Mouse (Mus musculus) megakaryocyte, adult 5-6 weeks (primary cell): ENCODE data around the gene Vrtn. TPM values are rescaled to one million over a fixed set of nuclear protein-coding genes. Genes with fewer than 3 reads are reported as not detected.

Experiments used
- ATAC-seq: 2 replicates; pipeline ENCODE4 v1.8.0; 2016; ENCODE audit warnings: mild to moderate bottlenecking, inconsistent platforms; ENCODE audit not compliant: poor library complexity, severe bottlenecking
- total RNA-seq, 2 experiments: library from RNA; stranded (forward) in 1 of 2; stranded (reverse) in 1 of 2; fragments of 153-499, 151-499 nt in 1 of 2; fragments of 221-1000, 200-1000 nt in 1 of 2; gene quantifications; 2 replicates each; pipeline versions ENCODE4 v1.2.3 to v1.2.4; 2015 to 2017

The Vrtn gene
- total RNA-seq (2015) (not detected in 2 replicates), total RNA-seq (2017) (not detected in 2 replicates)

DNA sequence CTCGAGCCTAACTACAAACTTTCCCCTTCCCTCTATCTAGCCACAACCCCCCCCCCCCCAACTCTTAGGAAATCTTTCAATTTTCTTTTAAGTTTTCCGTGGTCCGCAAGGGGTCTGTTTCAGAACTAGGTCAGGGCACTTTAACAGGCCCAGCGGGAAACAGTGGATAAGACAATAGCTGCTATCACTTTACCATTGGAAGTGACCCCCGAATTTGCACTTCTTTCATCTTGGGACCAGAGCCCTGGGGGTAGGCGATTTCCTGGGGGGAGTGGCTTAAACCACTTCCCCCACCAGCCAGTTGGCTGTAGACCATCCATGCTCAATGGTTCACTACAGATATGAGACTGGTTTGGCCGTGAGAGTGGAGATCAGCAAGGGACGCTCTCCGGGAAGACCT, at the start of gene Vrtn:
Gene Vrtn (plus strand): TSS at position 366 of the 400 bp plus-strand sequence.
- ATAC-seq, result no peak

DNA sequence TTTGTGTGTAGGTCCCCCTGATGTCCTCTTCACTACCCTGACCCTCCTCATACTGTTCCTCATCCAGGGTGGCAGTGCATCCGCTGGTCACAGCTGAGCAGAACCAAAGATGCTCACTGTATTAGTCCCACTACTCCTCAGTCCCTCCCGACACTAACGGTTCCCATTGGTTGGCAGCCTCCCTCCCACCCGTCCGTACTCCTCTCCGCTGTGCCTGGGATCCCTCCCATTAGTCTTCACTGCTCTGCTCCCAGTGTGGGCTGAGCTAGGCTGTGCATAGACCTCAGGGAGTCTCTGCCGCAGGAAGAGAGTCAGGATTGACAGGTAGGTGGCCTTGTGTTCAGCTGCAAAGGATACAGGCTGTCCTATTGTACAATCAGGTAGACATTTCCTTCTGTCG, 42.5 kb upstream of the Vrtn start:
- ATAC-seq, result no peak

DNA sequence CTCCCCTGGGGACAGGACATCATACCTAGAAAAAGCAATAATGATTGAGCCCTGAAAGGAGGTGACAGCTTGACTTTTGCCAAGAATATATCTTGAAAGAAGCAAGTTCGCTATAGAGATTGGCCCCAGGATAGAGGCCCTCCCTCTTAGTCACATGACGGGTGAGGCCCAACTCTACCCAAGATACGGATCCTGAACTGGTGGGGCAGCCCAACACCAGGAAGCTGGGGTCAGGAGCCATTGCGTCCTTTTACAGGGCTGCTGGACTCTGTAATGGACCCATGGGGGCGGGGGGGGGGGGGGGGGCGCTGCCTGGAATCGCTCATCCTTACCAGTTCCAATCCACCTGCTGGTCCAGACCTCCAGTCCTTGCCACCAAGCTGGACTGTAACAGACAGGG, 36.8 kb upstream of the Vrtn start:
- no peak for ATAC-seq

DNA sequence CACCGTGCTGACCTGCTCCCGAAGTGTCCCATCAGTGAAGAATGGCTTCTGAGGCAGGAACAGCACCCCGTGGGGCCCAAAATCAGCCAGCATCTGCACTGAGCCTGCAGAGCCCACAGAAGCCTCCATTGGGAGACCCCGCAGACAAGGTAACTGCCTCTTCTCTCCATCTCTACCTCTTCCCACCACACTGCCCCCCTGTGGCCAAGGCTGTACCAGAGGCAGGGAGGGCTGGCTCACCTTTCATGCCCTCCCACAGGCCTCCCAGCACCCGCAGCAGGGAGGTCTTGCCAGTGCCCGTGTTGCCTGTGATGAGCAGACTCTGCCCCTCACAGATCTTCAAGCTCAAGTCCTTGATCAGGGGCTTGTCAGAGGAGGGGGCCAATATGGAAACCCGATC, 35.0 kb upstream of the Vrtn start:
- ATAC-seq, result no peak

DNA sequence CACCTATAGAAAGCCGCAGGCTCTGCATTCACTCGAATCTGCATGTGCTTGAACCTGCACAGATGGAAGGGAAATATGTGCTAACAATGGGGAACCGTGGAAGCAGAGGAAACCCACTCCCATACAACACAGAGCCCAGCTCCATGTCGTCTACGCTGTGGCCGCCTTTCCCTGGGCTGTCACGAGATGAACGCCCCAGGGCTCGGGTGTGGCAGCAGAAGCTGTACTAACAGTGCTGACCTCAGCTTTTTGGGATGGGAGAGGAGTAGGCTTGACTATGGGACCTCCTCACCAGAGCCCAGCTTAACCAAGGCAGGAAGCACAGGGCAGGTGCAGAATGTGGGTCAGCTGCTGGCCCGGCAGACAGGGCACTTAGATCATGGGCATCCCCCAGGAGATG, 29.1 kb upstream of the Vrtn start:
- no peak for ATAC-seq

DNA sequence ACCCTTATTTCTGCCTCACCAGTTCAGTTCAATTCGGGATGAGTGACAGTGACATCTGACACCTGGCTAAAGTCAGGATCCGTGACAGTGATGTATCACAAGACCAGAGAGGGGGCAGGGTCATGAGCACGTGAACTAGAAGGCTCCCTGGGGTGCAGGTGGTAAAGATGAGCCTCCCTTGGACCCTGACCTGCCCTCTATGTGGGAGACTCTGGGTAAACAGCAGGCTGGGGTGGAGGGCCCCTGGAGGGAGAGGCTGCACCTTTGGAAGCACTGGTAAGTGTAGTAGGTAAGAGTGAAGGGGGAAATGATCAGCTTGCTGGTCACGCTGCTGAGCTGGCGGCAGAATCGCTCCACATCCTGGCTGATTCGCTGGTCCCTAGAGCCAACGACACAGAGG, 28.3 kb upstream of the Vrtn start:
- no peak for ATAC-seq

DNA sequence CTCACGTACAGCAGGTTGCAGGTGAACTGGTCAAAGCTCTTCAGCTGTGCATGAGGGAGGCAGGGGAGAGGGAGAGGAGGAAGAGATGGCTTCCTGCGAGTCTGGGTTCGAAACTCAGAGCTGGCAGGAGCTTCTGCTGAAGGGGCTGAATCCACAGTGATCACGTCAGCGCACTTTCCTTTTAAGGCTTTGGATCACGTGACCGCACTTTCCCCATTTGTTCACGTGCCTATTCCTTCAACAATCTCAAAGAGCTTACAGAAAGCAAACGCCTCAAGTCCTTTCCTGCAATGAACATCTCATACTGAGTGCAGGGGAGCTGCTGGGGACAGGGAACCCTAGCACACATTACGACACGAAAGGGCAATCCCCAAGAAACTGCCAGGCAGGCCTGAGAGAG, 26.8 kb upstream of the Vrtn start:
- no peak for ATAC-seq

DNA sequence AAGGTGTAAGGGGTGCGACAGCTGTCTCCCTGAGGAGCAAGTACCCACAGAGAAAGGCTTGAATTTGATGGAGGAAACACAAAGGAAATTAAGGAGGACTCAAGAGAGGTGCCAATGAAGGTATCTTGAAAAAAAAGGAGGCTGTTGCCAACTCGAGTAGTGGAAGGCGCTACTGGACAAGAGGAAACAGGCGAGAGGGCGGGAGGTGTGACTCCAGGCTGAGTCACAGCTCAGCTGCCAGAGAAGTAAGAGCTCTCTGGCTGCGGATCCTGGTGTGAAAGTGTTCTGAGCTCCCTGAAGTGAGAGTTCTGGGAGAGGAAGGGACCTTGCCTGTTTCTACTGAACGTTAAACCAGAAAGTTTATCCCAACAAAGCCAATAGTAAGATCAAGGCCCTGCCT, 26.3 kb upstream of the Vrtn start:
- no peak for ATAC-seq

DNA sequence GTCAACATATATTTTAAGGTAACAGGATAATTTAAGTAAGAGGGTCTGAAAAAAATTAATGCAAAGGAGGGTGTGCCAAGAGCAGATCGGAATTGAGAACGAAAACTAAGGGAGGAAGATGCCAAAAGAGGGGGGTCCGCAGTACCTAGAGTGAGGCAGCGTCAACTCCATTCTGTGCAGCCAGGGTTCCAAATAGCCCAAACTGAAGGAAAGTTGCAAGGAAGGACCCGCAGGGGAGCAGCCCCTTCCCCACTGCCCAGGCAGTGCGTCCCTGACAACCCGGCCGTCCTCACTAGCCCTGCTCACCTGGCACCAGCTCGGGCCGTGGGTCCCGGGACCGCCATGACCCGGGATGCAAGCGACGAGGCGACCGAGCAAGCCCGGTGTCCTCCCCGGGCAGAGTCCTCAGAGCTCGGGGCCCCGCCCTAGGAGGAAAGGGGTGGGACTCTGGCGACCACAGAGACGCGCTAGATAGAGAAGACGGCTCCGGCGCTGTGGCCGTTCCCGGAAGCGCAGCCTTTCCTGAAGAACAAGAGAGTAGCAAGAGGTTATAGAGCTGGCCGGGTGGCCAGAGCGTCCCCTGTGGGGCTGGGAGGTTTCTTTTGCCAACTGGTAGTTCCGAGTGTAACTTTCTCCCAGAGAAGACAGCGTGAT, 23.7 kb upstream of the Vrtn start, which contains the start of gene Abcd4:
Gene Abcd4 (minus strand): TSS at position 437 of the 654 bp plus-strand sequence.
- peak; percentile 100 for ATAC-seq

DNA sequence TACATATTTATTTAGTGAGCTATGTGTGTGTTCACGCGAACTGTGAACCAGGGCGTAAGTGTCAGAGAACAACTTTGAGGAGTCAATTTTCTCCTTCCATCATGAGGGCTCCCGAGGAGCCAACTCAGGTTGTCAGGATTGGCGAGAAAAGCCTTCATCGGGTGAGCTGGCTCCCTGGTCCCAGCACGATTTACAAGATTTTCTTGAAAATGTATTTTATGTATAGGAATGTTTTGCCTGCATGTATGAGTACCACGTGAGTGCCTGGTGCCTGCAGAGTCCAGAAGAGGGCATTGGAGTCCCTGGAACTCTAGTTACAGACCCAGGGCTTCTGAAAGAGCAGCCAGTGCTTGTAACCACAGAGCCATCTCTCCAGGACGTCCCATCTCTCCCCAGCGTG, 23.2 kb upstream of the Vrtn start:
- peak; percentile 30 for ATAC-seq

DNA sequence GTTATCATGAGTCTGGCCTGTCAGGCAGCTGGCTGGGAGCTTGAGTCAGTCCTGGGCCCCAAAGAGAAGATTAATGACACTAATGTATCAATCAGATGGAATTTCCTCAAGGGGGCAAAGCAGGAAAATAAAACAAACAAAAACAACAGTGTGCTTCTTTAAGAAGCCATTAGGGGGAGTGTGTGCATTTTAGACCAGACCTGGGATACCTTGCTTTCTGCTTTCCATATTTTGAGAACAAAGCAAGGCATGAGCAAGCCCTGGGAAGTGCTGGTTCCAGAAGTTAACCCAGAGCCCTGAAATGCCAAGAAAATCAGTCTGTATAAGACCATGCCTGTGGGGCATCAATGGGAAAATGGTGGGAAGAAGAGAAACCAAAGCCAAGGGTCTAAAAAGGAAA, 19.8 kb upstream of the Vrtn start:
- ATAC-seq, result no peak

DNA sequence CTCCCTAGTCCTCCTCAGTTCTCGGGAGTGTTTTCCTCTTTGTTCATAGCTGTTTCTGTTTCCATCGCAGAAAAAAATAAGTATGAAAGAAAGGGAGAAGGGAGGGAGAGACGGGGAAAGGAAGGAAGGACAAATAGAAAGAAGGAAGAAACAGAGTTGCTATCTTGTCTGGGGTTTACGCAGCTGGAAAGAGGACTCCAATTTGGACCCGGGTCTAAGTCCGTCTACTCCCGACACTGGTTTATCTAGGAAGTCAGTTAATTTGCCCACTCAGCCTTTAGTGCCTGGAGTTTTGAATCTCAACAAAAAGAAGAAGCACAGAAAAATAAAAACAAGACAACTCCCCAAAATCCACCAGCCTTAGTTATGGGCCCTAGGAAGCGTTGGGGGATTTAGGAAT, 16.2 kb upstream of the Vrtn start:
- ATAC-seq, result no peak

DNA sequence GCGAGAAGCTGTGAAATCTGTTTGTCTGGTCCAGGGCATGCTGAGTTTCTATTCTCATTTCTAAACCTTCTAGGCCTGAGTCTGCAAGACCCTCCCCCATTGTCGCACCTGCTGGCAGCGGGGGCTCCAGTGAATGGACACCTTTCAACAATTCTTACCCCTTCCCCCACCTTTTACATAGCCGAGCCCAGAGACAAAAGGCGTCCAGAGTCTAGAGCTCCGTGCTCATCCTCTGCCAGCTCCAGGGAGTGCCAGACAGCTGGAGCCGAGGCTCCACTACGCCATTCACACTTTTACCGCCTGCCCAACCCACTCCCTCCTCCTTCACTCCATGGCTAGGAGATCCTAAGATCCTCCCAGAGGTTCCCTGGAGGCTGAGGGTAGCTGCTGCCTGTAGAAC, 15.7 kb upstream of the Vrtn start:
- ATAC-seq, result no peak

DNA sequence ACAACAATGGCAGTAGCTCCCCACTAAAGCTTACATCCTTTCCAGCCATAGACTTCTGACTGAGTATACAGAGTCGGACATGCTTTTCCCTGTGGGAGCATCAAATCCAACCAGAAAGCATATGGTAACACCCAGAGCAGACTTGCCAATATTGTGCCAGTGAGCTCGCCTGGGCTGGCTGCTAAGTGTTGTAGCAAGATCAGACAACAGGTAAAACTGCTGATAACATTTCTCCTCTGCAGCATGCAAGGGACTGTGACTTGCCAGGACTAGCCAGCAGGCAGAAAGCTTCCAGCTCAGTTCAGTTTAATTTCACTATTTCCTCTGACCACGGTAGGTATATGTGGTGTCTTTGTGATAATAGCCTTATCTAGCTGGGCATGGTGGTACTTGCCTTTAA, 9.0 kb upstream of the Vrtn start:
- ATAC-seq, result no peak

DNA sequence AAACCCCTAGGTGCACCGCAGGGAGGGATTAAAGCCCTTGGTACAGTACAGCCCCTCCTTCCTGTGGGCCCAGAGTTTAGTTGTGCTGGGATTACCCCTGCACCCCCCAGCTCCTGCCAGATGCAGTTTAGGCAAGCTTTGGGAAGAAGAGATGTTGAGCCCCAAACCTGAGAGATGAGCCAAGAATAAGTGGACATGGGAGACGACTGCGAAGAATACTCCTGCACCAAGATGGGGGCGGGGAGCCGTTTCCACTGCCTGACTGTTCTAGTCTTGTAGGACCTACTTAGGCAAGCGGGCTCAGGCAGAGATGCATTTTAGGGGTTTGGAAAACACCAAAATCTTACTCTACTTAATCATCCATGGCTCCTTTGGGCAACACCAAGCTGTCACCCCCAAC, 566 bp upstream of the Vrtn start:
- ATAC-seq, result no peak

DNA sequence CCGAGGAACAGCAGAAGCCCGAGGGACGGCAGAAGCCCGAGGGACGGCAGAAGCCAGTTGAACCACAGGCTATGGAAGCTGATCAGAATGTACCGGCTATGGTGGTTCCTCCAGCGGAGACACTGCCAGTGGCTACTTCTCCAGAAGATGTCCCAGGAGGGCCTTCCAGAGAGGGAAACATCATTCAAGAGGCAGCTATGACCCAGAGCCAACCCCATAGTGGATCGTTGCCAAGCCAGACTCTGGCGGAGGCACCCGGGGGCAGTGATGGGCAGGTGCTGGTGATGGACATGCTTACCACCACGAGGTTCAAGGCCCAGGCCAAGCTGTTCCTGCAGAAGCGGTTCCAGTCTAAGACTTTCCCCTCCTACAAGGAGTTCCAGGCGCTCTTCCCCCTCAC, 9.4 kb downstream of the Vrtn start:
- no peak for ATAC-seq

DNA sequence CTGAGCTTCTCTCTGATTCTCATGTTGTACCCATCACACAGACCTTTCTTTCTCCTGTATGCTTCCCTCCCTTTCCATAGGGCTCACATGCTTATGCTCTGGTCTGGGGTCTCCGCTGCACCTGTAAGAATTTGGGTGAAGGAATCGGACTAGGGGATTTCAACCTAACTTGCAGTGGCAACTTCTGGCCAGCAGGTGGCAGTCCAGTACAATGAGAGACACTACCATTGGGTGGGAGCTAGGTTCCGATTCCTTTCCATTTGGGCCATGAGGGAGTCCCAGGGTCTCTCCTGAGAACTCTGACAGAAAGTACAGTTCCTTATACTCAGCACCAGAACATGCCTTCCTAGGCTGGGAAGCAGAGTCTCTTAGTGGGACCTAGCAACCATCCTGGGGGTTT, 13.1 kb downstream of the Vrtn start:
- 0 out of 2 replicates have a peak, but pooled peaks have one; percentile 59 for ATAC-seq

DNA sequence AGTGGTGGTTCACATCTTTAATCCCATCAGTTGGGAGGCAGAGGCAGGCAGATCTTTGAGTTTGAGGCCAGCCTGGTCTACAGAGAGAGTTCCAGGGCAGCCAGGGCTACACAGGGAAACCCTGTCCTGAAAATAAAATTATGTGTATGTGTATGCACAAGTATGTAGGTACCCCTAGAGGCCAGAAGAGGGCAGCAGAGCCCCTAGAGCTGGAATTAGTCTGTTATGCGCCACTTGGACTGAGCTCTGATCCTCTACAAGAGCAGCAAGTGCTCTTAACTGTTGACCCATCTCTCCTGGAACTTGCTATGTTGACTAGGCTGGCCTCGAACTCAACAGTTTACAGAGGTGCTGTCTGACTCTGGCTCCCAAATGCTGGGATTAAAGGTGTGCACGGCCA, 29.7 kb downstream of the Vrtn start:
- peak; percentile 45; the same call in 1 of the 2 replicates for ATAC-seq

DNA sequence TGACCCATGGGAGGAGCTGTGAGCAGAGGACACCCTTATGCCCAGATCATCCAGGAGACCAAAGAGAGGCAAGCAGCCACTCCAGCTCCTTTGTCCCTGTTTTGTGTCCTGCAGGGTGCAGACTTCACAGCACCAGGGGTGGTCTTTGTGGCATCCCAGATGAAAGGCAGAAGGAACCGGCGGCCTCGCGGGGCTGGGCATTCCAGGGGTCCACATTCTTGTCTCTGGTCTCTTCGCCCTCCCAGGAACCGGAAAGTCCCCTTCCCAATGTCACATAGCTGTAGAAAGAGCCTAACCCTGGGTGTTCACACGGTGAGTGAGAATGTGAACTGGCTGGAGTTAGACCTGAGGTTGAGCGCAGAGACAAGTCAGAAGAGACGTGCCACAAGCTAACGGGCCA, 30.8 kb downstream of the Vrtn start:
- ATAC-seq, result no peak

DNA sequence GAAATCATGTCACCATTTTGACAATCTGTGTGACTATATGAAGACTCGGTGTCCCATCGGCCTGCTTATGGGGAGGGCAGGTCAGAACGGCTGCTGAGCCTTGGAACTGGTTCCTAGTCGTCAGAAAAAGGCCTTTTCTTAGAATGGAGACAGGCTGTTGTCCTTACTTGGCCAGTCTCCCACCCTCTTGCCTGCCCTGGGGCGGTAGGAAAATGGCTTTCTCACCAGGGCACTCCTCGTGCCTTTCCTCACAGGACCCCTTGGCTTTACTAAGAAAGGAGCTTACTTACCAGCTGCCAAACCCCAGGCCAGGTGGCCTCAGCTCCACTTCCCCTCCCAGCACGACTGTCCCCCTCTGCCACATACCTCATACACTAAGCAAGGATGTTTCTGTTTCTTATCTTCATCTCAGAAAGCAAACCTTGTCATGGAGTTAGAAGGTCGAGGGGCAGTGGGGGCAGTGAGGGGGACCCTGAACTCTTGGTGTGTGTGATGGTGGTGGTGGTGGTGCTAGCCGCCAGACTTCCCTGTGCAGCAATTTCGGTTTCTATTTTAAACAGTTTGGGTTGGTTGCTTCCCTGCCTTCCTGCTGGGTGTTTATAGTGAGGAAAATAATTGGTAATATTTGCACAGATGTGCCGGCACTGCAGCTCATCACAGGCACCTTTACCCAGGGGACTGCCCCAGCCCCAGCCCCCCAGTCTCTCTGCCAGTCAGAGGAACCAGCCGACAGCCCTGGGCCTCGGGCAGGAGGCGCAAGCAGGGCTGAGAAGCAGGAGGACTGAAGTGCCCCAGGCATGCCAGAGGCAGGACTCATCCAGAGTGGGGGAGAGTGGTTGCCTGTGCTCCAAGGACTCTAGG, 34.1 kb downstream of the Vrtn start:
- ATAC-seq, result peak; percentile 67

DNA sequence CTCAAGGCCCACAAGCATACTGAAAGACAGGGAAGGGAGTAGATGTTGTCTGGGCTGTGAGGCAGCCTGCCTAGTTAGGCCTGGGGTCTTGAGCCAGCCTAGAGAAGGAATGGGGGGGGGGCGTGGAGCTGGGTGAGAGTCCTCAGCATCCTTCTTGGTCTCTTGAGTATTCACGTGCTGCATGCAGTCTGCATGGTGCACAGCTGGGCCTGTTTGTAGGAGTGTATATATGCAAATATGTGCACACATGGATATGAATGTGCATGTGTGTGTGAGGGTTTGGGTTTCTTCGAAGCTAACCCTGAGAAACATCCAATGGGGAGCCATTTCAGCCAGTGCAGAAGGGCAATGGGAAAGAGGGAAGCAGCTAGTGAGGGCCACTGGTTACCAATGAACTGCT, 35.2 kb downstream of the Vrtn start:
- ATAC-seq, result no peak

DNA sequence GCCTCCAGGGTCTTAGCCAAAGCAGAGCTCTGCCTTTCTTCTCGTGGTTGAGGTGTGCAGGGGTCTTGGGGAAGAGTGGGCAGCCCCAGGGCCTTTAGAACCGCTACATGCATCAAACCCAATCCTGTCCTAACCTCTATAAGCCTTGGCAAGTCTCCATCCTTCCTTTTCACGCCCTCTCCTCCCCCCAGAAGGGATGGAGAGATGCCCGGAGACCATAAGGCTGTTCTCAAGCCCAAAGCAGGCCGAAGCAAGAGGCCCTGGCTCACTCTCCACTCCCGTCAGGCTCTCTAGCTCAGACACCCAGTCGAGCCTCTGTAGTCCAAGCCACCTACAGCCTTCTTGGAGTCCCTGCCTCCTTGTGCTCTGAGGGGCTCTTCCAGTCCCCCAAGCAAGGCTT, 43.8 kb downstream of the Vrtn start:
- no peak for ATAC-seq
